Mouse (Mus musculus) common myeloid progenitor, adult 5-6 weeks (primary cell): ENCODE results near the gene Tipin. TPM values are rescaled to one million over a fixed set of nuclear protein-coding genes. Genes with fewer than 3 reads are reported as not detected.
"Not testable (repeated sequence)": the region's sequence is repeated elsewhere in the genome, so short reads cannot be mapped to it uniquely, and the experiment has no call there.

Source experiments
- ATAC-seq: replicated peaks from 2 replicates; pipeline ENCODE4 v1.8.0; 2016; ENCODE audit warnings: low read depth, mild to moderate bottlenecking, moderate TSS enrichment, inconsistent platforms; ENCODE audit not compliant: poor library complexity, severe bottlenecking
- total RNA-seq: library from RNA; stranded (forward); fragments of 200-1000, 187-1606 nt; gene quantifications from 2 replicates; pipeline ENCODE4 v1.2.3, GENCODE M21; 2017

Gene Tipin
- total RNA-seq, 1 experiment from 2014 or later: 344 TPM

GRCm38 (mm10) chr9:64268836-64269235, 12.5 kb upstream of the Tipin start:
- not testable (repeated sequence) for ATAC-seq

GRCm38 (mm10) chr9:64271249-64271648, 10.1 kb upstream of the Tipin start:
- ATAC-seq: no peak

DNA sequence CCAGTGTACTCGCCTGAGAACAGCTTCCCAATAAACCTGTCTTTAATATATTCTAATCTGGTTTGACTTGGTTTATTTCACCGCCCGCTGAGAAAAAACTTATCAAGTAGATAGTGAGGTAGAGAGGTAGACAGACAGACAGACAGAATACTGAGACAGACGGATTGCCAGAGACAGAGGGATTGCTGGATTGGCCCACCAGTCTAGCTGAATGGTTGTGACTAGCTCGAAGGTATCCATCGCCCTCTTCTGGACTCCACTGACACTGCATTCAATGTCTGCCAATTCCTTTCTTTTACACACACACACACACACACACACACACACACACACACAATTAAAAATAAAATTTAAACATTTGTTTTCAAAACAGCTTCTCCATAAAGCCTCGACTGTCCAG, 8.8 kb upstream of the Tipin start:
- ATAC-seq: peak; percentile 82

GRCm38 (mm10) chr9:64273757-64274156, 7.6 kb upstream of the Tipin start:
- no peak for ATAC-seq

- no peak for ATAC-seq
Observed at GRCm38 (mm10) chr9:64274291-64274690, 7.1 kb upstream of the Tipin start.

DNA sequence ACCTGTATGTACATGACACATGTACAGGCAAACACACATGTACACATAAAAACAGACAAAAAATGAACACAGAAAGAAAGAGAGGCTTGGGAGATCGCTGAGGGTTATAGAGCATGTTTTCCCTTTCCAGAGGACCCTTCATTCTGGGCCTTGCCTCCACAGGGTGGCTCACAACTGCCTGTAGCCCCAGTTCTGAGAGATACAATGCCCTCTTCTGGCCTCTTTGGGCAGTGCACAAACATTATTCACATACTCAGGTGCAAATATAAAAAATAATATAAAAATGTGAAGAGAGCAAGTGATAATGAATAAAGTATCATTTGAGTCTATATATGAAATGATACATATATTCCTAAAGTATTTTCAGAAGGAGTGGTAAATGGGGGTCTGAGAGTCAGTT, 6.5 kb upstream of the Tipin start:
- ATAC-seq: peak; percentile 52; the same call in 1 of the 2 replicates

DNA sequence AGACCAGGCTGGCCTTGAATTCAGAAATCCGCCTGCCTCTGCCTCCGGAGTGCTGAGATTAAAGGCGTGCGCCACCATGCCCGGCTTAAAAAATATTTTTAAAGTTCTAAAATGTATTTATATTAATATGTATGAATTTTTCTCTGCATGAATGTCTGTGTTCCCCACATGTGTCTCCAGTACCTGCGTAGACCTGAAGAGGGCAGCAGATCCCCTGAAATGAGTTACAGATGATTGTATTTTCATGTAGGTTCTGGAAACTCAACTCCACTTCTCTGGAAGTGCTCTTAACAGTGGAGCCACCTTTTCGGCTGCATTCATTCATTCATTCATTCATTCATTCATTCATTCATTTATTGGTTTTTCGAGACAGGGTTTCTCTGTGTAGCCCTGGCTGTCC, 3.7 kb upstream of the Tipin start:
- ATAC-seq: peak; percentile 46

DNA sequence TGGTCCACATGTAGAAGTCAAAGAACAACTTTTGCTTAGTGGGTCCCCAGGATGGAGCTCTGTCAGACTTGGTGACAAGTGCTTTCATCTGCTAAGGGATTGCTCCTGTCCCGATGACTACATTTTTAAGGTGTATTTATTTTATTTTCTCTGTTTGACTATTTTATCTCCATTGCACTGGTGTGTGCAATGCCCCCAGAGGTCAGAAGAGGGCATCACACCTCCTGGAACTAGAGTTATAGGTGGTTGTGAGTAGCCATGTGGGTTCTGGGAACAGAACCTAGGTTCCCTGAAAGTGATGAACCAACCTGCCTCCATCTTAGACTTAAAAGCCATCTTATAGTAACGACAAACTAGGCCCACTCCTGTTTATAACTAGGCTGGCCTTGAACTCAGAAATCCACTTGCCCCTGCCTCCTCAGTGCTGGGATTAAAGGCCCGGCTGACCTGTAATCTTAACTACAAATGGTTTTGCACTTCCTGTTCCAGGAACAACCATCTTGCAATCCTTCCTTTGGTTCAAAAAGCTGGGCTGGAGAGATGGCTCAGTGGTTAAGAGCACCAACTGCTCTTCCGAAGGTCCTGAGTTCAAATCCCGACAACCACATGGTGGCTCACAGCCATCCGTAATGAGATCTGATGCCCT, 2.6 kb upstream of the Tipin start:
- no peak for ATAC-seq

GRCm38 (mm10) chr9:64281781-64282178, 399 bp downstream of the Tipin start:
- ATAC-seq: no peak; the same call in 1 of the 2 replicates

DNA sequence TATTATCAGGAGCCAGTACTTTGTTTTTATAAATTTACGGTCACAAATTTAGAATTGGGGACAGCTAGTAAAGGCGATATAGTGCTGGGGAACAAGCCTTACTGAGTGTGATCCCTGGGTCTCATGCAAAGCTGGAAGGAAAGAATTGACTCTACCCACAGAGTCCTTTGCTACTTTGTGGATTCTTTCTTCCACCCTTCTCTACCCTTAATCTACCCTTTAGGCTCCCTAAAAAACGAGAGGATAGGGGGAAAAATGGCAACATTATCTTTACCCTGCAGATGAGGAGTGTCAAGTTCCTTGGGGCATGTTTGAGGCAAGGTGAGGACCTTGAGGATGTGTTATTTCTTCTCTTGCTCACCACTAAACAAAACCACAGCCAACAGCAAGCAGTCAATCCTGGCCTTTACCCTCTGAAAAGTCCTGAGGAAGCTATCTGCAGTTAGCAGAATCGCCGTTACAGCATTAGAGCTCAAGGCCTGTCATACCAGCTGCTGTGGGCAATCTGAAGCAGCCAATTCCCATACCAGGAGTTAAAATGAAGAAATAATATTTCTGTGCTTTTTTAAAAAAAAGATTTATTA, 1.1 kb downstream of the Tipin start:
- ATAC-seq: no peak

DNA sequence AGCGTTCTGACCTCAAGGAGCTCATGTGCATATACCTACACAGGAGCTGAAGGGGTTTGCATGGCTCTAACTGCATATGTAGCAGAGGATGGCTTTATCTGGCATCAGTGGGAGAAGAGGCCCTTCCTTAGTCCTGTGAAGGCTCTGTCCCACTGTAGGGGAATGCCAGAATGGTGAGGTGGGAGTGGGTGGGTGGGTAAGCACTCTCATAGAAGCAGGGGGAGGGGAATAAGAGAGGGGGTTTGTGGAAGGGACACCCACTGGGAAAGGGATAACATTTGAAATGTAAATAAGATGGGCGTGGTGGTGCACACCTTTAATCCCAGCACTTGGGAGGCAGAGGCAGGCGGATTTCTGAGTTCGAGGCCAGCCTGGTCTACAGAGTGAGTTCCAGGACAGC, 21.7 kb downstream of the Tipin start:
- ATAC-seq: not testable (repeated sequence)

- no peak for ATAC-seq
Observed at GRCm38 (mm10) chr9:64306476-64307312, 25.3 kb downstream of the Tipin start.

DNA sequence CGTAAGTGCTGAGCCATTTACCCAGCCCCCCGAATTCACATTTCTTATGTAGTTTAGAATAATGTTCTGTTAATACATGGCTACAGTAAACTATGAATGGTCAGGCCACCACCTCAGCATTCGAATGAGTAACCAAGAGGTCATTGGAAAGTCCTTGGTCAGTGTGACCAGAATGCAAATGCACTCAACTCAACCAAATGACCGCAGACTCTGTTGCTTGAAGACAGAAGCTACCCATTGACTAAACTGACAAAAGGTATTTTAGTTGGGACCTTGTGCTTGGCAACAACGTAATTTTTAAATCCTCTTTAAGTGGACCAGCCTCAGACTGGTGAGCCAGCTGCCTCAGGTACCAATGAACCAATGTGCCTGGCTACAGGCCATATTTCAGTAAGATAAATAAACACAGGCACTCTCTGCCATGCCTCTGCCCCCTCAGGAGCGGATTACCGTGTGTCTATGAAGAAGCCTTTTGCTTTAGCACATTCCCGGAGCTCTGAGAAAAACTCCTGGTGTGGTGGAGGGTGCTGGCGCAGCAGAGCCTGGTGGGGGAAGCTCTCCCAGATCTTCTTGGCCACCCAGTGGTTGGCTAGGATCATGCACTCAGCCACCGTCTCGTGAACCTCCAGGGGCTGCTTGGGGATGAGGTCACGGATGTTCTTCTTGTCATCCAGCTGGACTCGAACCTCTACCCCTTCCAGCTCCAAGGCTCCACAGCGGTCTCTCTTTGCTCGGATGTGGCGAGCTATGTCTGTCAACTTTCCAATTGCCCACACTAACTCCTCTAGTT, 29.8 kb downstream of the Tipin start:
- ATAC-seq: no peak

DNA sequence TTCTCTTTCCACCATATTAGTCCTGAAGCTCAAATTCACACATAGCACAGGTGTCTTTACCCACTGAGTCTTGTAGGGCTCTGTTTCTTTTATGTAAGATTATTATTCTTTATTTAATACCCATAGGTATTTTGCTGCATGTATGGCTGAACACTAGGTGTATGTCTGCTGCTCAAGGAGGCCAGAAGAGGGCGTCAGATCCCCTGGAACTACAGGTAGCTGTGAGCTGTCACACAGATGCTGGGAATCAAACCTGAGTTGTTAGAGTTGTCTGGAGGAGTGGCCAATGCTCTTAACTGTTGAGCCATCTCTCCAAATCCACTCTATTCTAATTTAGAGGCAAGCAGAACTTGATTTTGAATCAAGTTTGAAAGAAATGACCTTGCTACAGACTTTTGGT, 30.7 kb downstream of the Tipin start:
- ATAC-seq: no peak

- no peak for ATAC-seq
Observed at GRCm38 (mm10) chr9:64314696-64315095, 33.3 kb downstream of the Tipin start.

- ATAC-seq: no peak
Observed at GRCm38 (mm10) chr9:64316986-64317385, 35.6 kb downstream of the Tipin start.

- ATAC-seq: no peak
Observed at GRCm38 (mm10) chr9:64323976-64324375, 42.6 kb downstream of the Tipin start.

- ATAC-seq: no peak
Observed at GRCm38 (mm10) chr9:64335825-64336224, 54.4 kb downstream of the Tipin start.

DNA sequence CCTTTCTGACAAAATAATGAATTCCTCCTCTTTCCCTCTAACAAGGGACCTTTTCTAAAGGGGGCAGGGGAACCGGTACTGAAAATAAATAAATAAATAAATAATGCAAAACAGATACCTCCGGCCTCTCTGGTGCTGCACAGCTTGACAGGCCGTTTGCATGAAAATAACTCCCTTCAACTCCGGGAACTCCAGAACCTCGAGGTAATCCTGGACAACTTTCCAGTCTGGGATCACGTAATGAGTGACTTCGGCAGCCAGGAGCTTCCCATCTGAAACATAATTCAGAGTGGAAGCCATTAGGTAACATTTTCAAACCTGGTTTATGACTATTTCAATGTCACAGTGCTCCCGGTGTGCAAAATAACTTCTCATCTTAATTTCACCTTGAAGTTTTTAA, 58.0 kb downstream of the Tipin start:
- no peak for ATAC-seq
